Mouse (Mus musculus) cerebellum, adult 18-20 months (tissue): ENCODE data around the gene Atg7.

Experiments
- DNase-seq, 2 experiments: peaks; one replicate each; pipeline ENCODE4 v3.0.0; 2021

The Atg7 gene

DNA sequence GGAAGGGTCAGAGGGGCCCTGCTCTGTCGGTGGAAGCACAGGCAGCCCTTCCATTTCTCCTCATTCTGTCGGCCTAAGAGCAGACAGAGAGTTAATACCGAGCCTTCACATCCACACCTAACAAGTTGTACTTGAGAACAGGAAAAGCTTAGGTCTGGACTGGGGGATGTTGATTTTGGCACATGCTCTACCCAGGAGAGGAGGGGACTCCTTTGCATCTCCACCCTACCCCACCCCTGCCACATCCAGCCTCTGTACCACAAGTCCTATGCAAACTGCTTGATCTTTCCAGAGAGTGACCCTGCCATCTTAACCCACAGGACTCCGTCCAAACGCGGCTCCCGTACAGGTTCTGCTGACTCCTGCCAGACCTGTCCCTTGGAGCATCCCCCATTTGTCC is 178.7 kb downstream of the Atg7 start:
- DNase-seq = no peak

GRCm38 (mm10) chr6:114826889-114827288 is 184.0 kb downstream of the Atg7 start:
- DNase-seq = no peak

DNA sequence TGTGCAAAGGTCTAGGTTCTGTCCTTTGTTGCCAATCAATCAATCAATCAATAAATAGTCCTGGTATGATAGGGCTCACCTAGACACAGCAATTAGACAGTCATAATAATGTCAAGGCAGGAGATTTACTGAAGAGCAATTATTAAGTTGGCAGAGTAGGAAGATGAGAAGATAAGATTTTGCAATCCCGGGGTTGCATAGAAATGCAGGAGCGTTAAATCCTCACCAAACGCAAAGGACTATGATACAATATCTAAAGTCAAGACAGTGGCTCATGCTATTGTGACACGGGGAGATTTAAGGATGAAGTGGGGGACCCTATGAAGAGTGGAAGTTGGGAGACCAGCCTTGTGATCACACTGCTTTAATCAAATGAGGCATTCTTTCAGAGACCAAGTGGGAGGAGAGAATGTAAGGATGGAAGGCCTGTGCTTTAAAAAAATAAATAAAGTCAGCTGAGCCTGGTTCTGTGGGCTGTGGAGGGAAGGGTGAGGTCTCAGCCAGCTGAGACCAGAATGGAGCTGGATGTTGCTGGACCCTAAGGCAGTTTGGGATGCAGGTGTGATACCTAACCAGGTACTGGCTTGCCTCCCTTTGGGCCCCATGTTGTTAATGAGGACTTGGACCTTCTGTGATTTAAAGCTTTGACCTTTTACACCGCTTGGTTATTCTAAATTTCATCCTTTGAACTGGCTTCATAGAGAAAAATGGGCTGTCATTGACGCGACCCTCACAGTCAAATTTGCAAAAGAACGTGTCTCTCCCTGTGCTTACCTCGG is 187.0 kb downstream of the Atg7 start:
- DNase-seq = no peak

DNA sequence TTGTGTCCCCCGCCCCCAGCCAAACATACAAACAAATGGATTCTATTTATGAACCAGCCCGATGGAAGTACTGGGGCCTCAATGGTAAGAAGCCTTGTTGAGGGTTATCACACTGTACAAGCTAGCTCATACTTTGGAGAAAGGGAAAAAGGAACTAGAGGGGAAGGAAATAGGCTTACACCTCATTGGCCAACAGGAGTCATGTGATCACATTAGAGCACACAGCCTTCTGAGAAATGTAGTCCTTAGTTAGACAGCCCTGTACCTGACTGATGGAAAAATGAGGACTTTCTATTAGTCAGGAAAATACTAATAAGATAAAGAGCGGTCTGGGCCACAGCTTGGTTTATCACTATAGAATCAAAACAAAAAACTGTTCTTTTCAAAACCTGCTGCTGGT is 188.9 kb downstream of the Atg7 start:
- DNase-seq = no peak

DNA sequence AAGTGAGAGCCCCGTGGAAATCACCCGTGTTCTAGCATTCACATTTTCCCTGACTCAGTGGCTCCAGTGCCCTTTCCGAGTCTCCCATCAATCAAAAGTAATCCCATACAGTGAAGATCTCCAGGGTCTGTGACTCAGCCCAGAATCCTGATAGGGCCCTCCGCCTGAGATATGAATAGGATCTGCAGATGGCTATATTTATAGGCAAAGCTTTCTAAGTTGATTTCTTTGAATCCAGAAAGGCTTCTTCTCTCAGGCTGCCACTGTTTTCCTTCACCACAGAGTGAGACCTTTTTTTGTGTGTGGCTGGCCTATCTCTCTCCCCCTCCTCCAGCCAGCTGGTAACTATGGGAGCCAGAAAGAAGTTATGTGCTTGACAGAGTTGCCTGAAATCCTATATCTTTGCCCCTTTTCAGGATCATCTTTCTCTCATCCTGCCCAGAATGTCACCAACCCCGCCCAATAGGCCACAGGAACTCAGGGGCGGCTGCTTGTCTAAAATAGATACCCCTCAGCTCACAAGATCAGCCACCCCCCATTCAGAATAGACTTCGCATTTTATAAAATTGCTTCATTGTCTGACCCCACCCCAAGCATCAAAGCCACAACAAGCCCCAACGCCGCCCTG is 190.3 kb downstream of the Atg7 start:
- no peak for DNase-seq

DNA sequence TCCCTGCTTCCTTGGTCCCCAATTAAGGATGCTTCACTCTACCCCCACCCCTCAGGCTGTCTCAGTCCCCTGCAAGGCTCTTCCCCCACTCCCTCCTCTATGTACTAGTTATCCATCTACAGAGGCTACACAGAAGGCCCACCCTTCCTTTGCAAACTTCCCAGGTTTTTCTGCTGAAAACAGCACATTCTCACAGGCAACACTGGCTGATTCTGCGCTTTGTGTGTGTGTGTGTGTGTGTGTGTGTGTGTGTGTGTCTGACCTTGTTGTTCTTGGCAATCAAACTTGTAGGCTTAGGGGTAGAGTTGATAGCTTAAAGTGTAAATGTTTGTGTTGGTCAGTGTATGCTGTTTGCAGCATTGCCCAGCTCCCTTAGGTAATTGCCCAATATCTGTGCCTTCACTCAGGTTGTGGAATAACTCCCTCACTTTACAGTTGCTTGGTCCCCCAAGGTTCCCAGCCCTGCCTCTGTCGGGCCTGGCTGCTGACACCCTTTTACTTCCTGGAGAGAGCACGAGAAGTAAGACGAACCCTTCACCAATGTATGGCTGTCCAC is 191.0 kb downstream of the Atg7 start:
- DNase-seq = no peak

DNA sequence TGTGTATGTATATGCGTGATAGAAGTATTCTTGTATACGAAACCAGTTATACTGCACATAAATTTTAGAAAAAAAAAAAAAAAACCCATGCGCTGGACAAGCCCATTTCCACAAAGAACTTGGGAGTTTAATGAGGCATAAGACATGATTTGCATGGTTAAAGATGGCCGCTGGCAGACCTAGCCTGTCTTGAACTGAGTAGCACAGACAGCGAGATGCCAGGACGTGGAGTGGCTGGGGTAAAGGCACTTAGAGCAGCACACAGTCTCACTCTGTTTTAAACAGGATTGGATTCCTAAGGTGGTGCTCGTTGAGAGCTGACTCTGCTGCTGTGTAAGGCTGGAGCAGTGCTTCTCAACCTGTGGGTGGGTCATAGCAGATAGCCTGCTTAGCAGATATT is 192.4 kb downstream of the Atg7 start:
- no peak for DNase-seq

DNA sequence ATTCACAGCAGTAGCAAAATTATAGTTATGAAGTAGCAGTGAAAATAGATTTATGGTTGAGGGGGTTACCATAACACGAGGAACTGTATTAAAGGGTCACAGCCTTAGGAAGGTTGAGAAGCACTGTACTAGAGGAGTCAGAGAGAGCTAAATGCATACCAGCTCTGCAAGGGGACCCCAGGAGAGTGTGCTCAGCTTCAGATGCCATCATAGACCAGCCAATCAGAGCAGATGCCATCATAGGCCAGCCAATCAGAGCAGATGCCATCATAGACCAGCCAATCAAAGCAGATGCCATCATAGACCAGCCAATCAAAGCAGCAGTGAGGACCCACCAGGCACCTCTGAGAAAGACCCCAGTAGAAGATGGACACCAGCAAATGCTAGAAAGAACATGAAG is 192.9 kb downstream of the Atg7 start:
- no peak for DNase-seq

GRCm38 (mm10) chr6:114836433-114836832 is 193.5 kb downstream of the Atg7 start:
- DNase-seq = no peak

DNA sequence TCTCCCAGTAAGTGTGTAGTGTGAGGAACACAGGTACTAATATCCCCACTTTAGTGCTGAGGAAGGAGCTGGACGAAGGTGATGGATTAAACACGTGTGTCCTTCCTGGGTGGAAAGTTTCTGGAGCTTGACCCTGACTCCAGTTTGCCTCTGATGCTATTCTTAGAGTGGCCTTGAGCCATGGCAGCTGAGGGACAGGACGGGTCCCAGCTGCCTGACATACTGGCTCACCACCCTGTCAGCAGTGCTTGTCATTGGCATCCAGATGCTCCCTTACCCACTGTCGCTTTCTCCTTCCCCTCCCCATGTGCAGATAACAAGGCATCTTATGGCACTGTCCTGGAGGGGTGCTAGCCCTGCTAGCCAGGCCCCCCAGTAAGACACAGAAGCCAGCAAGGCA is 196.0 kb downstream of the Atg7 start:
- DNase-seq = no peak

DNA sequence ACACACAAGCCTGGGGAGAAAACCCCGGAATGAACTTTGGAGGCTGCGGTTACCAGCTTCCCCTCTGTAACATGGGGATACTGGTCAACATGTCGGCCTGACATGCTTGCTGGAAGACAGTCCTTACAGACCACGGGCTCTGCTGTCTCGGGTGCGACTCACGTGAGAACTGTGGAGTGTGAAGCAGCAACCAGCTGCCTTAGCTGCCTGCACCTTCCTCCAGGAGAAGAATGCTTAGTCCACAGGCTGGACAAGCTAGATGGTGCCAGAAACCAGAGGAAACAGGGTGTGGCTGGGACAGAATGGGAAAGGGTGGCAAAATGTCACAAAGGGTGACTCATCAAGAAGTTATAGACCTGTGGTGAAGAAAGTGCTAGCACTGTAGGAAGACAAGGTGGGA is 197.1 kb downstream of the Atg7 start:
- no peak for DNase-seq

GRCm38 (mm10) chr6:114842131-114842530 is 199.2 kb downstream of the Atg7 start:
- DNase-seq = no peak

- no peak for DNase-seq
Measured at GRCm38 (mm10) chr6:114842863-114843262, 200.0 kb downstream of the Atg7 start.

GRCm38 (mm10) chr6:114846153-114846772 is 203.4 kb downstream of the Atg7 start:
- DNase-seq = no peak

DNA sequence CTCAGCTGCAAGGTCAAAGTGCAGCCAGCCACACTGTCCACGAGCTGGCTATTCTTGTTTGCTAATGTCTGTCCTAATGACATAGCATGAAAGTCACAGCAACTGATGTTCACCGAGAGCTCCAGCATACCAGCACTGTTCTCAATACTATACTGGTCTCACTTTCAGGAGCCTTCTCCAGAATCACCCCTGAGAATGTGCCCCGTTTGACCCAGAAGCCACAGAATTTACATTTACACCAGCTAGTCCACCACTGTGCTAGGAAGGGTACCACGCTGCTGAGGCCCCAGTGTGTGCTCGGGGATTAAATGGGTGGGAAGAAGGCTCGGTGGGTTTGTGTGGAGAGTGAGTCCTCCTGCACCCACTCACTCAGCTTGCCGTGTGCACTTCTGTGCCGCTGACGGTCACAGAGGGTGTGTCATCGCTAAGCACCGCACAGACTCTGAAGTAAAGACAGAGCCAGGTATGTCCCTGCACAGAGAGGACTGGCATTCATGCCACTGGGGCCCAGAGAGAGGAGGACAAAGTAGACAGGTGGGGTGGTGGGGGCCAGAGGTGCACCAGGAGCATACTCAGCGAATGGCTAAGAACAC is 204.8 kb downstream of the Atg7 start:
- DNase-seq = no peak

- DNase-seq = no peak
Measured at GRCm38 (mm10) chr6:114848761-114849160, 205.9 kb downstream of the Atg7 start.

DNA sequence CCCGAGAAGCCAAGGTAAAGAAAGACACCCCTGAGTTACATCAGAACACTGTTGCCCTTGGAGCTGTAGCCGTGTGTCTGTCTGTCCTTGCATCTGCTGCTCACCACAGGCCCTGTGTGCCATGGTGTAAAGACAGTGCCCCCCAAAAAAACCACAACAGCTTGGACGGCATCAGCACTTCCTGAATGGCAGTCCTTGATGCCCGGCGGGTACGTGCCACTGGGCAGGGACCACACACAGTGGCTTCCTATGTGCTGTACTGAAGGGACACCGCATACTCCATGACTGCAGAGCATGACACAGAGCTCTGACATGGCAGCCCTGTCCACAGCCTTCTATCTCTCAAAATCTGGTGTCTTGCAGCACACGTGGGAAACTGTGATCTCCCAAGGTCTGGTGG is 206.9 kb downstream of the Atg7 start:
- no peak for DNase-seq

GRCm38 (mm10) chr6:114851688-114852087 is 208.8 kb downstream of the Atg7 start:
- no peak for DNase-seq

DNA sequence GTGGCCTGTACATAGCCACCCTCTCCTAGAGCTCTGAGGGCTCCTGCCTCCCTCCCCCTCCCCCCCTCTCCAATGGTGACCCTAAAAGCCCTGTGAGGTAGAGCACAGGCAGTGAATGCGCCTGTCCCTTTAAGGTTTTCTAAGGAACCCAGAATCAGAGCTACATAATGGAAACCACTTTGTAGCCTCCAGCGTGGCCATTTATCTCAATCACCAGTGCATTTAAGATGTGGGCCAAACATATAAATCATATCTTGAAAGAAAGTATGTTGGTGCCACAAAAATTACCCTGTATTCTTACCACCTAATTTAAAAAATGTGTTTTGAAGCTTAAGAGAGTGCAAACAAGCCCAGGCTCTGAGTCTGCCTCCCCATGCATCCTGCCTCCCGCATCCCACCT is 209.8 kb downstream of the Atg7 start:
- no peak for DNase-seq

- DNase-seq = no peak
Measured at GRCm38 (mm10) chr6:114854368-114854767, 211.5 kb downstream of the Atg7 start.

DNA sequence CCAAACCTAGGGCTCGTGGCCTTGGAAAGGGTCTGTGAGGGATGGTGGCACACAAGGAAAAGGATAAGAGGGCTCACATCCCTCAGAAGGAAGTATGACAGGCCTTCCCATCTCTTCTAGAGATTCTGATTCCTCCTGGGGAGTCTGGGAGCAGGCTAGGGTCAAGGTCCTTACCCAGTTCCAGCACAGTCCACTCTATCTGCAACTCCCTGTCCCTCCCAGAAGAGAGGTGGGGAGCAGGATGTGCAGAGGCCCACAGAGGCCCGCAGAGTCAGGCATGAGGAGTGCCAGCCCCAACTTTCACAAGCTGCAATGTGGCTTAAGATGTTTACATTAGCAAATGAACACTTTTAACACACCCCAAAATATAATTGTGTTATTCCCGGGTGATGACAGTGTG is 212.7 kb downstream of the Atg7 start:
- DNase-seq = no peak

DNA sequence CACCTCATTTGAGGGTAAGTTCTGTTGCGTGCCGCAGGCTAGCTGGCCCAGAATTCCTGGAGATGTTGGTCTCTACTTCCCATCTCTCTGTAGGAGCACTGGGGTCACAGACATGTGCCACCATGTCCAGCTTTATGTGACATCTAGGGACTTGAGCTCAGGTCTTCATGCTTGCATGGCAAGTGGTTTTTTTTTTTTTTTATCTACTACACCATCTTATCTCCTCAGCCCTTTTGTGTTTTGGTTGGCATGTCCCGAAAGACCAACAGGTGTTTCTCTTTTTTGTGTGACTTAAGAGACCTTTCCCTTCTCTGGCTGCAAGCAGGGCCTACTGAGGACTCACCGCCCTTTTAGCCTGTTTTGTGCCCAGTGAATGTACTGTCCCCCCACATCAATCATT is 213.6 kb downstream of the Atg7 start:
- DNase-seq = no peak

GRCm38 (mm10) chr6:114857996-114858721 is 215.3 kb downstream of the Atg7 start:
- no peak for DNase-seq
